Mouse (Mus musculus) neural tube, embryonic 12.5 days (tissue): ENCODE results near the gene Zcchc7. TPM values are rescaled to one million over a fixed set of nuclear protein-coding genes. Genes with fewer than 3 reads are reported as not detected.

Experiments
- ATAC-seq: fragments of 200-750 bp; cut with Nextera tagmentation; 2 replicates; pipeline ENCODE4 v1.8.0; 2017; ENCODE audit warnings: low read depth, mild to moderate bottlenecking, moderate TSS enrichment, moderate library complexity; ENCODE audit not compliant: low FRiP score
- H3K27ac ChIP-seq: fragments of 300-500 bp; sonication (generic); 2 replicates; pipeline ENCODE4 v1.5.1; 2016
- H3K27me3 ChIP-seq: fragments of 300-500 bp; sonication (generic); replicated peaks from 2 replicates; pipeline ENCODE4 v1.6.1; 2016; ENCODE audit warnings: mild to moderate bottlenecking
- H3K36me3 ChIP-seq: fragments of 300-500 bp; sonication (generic); 2 replicates; pipeline ENCODE4 v1.6.1; 2016; ENCODE audit warnings: mild to moderate bottlenecking
- H3K4me1 ChIP-seq: fragments of 300-500 bp; sonication (generic); 2 replicates; pipeline ENCODE4 v1.6.1; 2016
- H3K4me2 ChIP-seq: fragments of 300-500 bp; sonication (generic); replicated peaks from 2 replicates; pipeline ENCODE4 v1.6.1; 2016; ENCODE audit warnings: mild to moderate bottlenecking
- H3K4me3 ChIP-seq: fragments of 300-500 bp; sonication (generic); 2 replicates; pipeline ENCODE4 v1.5.1; 2016
- H3K9ac ChIP-seq: fragments of 300-500 bp; sonication (generic); 2 replicates; pipeline ENCODE4 v1.6.1; 2016; ENCODE audit warnings: mild to moderate bottlenecking
- H3K9me3 ChIP-seq: fragments of 300-500 bp; sonication (generic); 2 replicates; pipeline ENCODE4 v1.6.1; 2016; ENCODE audit warnings: mild to moderate bottlenecking
- WGBS: fragments of 180-500 bp; shearing (Covaris S2); methylation state at CpG from one replicate; pipeline ENCODE4 v1.1.7; 2016; 5-methylcytosine and 5-hydroxymethylcytosine counted together
- polyA plus RNA-seq: library from polyadenylated mRNA; unstranded; fragments of >200 nt; fragmentation: Nextera tagmentation; extraction: Ambion mirVana; gene quantifications from 2 replicates; pipeline ENCODE4 v1.2.1, GENCODE M21; 2016

Gene Zcchc7
- 28.2 and 34.9 TPM in 2 replicates for polyA plus RNA-seq

- Histone ChIP-seq H3K9me3 (no peaks in the 10 kb centered on the region), H3K36me3 (no peaks in the 10 kb centered on the region), H3K4me3 (peak within 1 kb of the TSS; percentile 90), H3K4me1 (peaks cover 8% of the 10 kb centered on the region), H3K4me2 (peak within 1 kb of the TSS; percentile 79), H3K27ac (peak within 1 kb of the TSS; percentile 81), H3K27me3 (no peaks in the 10 kb centered on the region), H3K9ac (peak within 1 kb of the TSS; percentile 86)
- ATAC-seq = peak; percentile 58
- 7% methylated on average over 15 of the region's 15 CpGs for WGBS
Measured at GRCm38 (mm10) chr4:44755553-44756133, at the start of gene Zcchc7. Gene Zcchc7, plus strand, starts transcription at chr4:44755877.

DNA sequence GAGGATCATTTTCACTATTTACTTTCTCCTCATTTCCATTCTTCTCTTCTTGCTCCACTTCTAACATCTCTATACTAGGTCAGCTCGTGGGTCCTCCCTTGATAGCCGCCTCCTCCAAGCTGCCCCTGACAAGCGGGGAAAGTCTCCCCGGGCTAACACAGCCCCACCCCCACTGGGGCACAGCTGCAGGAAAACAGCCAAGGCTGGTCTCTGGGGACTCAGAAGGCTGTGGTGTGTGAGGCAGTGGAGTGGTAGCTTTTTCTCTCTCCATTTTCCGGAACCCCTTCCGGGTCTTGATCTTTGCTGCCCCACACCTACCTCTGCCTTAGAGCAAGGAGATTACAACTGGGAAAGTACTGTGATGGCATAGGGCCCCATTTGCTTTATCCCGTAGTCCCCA lies 49.7 kb upstream of the Zcchc7 start:
- Histone ChIP-seq H3K4me1 (peaks cover 34% of the 10 kb centered on the region), H3K36me3 (no peaks in the 10 kb centered on the region), H3K9ac (no peak overlapping the region), H3K4me2 (0 out of 2 replicates have a peak overlapping the region, but pooled peaks have one; percentile 12), H3K9me3 (no peaks in the 10 kb centered on the region), H3K27ac (no peak overlapping the region), H3K4me3 (no peak overlapping the region), H3K27me3 (peaks cover 97% of the 10 kb centered on the region)
- WGBS = 3% methylated on average over 7 of the region's 7 CpGs
- ATAC-seq = no peak

GRCm38 (mm10) chr4:44706865-44707264 lies 48.8 kb upstream of the Zcchc7 start:
- H3K27ac ChIP-seq = no peak overlapping the region

GRCm38 (mm10) chr4:44708311-44708710 lies 47.4 kb upstream of the Zcchc7 start:
- Histone ChIP-seq H3K4me3 (no peak overlapping the region), H3K4me1 (peaks cover 19% of the 10 kb centered on the region), H3K27me3 (peaks cover 97% of the 10 kb centered on the region), H3K9ac (no peak overlapping the region), H3K27ac (no peak overlapping the region), H3K9me3 (no peaks in the 10 kb centered on the region), H3K4me2 (no peak overlapping the region), H3K36me3 (no peaks in the 10 kb centered on the region)
- ATAC-seq = no peak
- WGBS = 48% methylated on average over 8 of the region's 8 CpGs

More at GRCm38 (mm10) chr4:44706865-44707264, 48.8 kb upstream of the Zcchc7 start:
- H3K27me3 ChIP-seq = peaks cover 97% of the 10 kb centered on the region
- H3K4me3 ChIP-seq = no peak overlapping the region
- ATAC-seq = no peak
- peaks cover 27% of the 10 kb centered on the region for H3K4me1 ChIP-seq
- no peak overlapping the region for H3K9ac ChIP-seq
- no peak overlapping the region for H3K4me2 ChIP-seq
- WGBS = 24% methylated on average over 1 of the region's 1 CpGs
- H3K9me3 ChIP-seq = no peaks in the 10 kb centered on the region
- no peaks in the 10 kb centered on the region for H3K36me3 ChIP-seq

- Histone ChIP-seq H3K9me3 (no peaks in the 10 kb centered on the region), H3K27me3 (peaks cover 97% of the 10 kb centered on the region), H3K4me3 (no peak overlapping the region), H3K27ac (no peak overlapping the region), H3K4me1 (peaks cover 17% of the 10 kb centered on the region), H3K4me2 (no peak overlapping the region), H3K36me3 (no peaks in the 10 kb centered on the region), H3K9ac (no peak overlapping the region)
- ATAC-seq = no peak
Measured at GRCm38 (mm10) chr4:44709091-44709695, 46.5 kb upstream of the Zcchc7 start.

- Histone ChIP-seq H3K27ac (no peak within 1 kb of the TSS), H3K4me1 (peaks cover 18% of the 10 kb centered on the region), H3K4me2 (peak within 1 kb of the TSS; percentile 38), H3K4me3 (0 out of 2 replicates have a peak within 1 kb of the TSS, but pooled peaks have one; percentile 9), H3K9ac (no peak within 1 kb of the TSS), H3K27me3 (peaks cover 97% of the 10 kb centered on the region), H3K36me3 (no peaks in the 10 kb centered on the region), H3K9me3 (no peaks in the 10 kb centered on the region)
- WGBS = 23% methylated on average over 16 of the region's 16 CpGs
- no peak for ATAC-seq
Measured at GRCm38 (mm10) chr4:44709740-44710700, 45.7 kb upstream of the Zcchc7 start, which contains the start of gene Pax5. Gene Pax5, minus strand, starts transcription at chr4:44710487.

GRCm38 (mm10) chr4:44710701-44711097 lies 45.0 kb upstream of the Zcchc7 start:
- peak overlapping the region; percentile 38 for H3K4me2 ChIP-seq
- under 1% methylated on average over 30 of the region's 30 CpGs for WGBS
- peaks cover 18% of the 10 kb centered on the region for H3K4me1 ChIP-seq
- H3K9ac ChIP-seq = no peak overlapping the region
- ATAC-seq = no peak
- H3K4me3 ChIP-seq = 0 out of 2 replicates have a peak overlapping the region, but pooled peaks have one; percentile 9
- no peaks in the 10 kb centered on the region for H3K9me3 ChIP-seq
- peaks cover 97% of the 10 kb centered on the region for H3K27me3 ChIP-seq
- H3K27ac ChIP-seq = no peak overlapping the region
- H3K36me3 ChIP-seq = no peaks in the 10 kb centered on the region

DNA sequence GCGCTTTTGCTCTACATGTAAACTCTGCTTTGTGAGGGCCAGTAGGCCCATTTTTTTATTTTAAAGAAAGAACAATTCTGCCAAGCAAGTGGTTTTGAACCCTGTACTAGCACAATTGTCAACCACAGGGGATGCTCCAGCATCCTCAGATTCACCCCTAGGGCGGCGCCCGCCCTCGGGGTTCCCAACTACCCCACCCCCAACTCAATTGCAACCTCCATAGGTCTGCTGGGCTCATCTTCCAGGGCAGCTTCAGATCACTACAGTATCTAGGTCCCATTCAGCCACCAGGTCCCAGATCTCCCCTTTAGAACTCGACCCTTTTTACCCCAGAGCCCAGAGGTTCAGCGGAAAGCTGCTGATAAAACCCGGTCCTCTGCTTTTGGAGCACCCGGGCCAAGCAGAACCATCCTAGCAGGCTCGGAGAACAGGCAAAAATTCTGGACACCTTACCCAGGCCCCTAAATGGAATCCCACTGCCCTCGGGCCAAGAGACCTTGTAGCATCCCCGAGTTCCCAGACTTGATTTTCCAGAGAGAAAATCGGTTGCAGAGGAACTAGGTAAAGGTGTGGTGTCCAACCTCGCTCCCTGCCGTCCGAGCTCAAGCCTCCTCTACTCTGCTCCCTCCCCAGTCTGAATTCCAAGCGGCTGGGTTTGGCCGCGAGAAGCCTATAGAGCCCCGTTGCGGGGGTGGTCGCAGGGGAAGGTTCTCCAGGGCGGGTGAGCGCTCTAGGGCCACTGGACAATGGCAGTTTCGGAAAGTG lies 44.4 kb upstream of the Zcchc7 start:
- H3K9me3 ChIP-seq = no peaks in the 10 kb centered on the region
- H3K4me1 ChIP-seq = peaks cover 18% of the 10 kb centered on the region
- H3K4me3 ChIP-seq = no peak overlapping the region
- peak overlapping the region; percentile 38; the same call in 1 of the 2 replicates for H3K4me2 ChIP-seq
- 2% methylated on average over 25 of the region's 25 CpGs for WGBS
- no peaks in the 10 kb centered on the region for H3K36me3 ChIP-seq
- no peak for ATAC-seq
- no peak overlapping the region for H3K27ac ChIP-seq
- peaks cover 92% of the 10 kb centered on the region for H3K27me3 ChIP-seq
- no peak overlapping the region for H3K9ac ChIP-seq

DNA sequence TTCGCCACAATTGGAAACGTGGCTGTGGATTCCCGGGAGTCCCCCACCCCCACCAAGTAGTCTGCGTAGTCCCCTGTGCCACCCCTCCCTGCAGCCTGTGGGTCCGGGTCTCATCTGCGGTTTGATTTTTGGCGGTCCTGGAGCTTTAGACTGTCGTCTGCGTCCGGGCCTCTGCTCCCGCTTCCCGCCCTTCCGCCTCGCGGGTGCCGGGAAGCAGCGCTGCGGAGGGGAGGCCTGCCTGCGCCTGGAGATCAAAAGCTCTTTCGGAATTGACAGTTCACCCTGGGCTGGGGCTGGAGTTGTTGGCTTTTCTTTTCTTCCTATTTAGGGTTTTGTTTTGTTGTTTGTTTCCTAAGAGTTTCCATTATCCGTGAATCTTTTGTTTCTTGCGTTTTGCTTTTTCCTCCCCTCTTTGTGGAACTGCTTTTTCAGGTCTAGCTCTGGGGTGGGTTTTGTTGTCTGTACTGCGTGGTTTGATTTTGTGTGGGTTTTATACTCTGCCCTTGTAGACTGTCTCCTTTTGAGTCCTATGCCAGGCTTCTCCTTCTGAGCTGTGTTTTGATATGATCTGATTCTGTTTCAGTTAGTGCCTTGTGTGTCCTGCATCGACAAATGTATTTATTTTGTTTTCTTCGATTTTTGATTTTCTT lies 43.5 kb upstream of the Zcchc7 start:
- ATAC-seq = no peak
- Histone ChIP-seq H3K4me1 (peaks cover 18% of the 10 kb centered on the region), H3K27me3 (peaks cover 92% of the 10 kb centered on the region), H3K36me3 (no peaks in the 10 kb centered on the region), H3K9me3 (no peaks in the 10 kb centered on the region), H3K27ac (no peak overlapping the region), H3K9ac (no peak overlapping the region), H3K4me3 (no peak overlapping the region), H3K4me2 (peak overlapping the region; percentile 41)
- WGBS = under 1% methylated on average over 25 of the region's 25 CpGs

GRCm38 (mm10) chr4:44712786-44713553 lies 42.7 kb upstream of the Zcchc7 start:
- Histone ChIP-seq H3K4me2 (peak overlapping the region; percentile 41), H3K9ac (no peak overlapping the region), H3K9me3 (no peaks in the 10 kb centered on the region), H3K27ac (no peak overlapping the region), H3K27me3 (peaks cover 92% of the 10 kb centered on the region), H3K4me3 (no peak overlapping the region), H3K4me1 (peaks cover 18% of the 10 kb centered on the region), H3K36me3 (no peaks in the 10 kb centered on the region)
- WGBS = 1% methylated on average over 50 of the region's 50 CpGs
- ATAC-seq = no peak
